Mouse (Mus musculus) small intestine, adult 2 months (tissue): ENCODE data around the gene Pappa. TPM values are rescaled to one million over a fixed set of nuclear protein-coding genes. Genes with fewer than 3 reads are reported as not detected.

ENCODE experiments used
- H3K27ac ChIP-seq: fragments of 200-500 bp; 2 replicates; pipeline ENCODE4 v1.5.1; 2012; ENCODE audit warnings: low read depth, low read length, control low read depth, inconsistent platforms; ENCODE audit not compliant: insufficient read depth
- H3K27me3 ChIP-seq: fragments of 200-500 bp; 2 replicates; pipeline ENCODE4 v1.6.1; 2012; ENCODE audit warnings: mild to moderate bottlenecking, moderate library complexity, low read length, inconsistent platforms; ENCODE audit not compliant: control insufficient read depth, insufficient read depth
- H3K36me3 ChIP-seq: fragments of 200-500 bp; 2 replicates; pipeline ENCODE4 v1.6.1; 2012; ENCODE audit warnings: mild to moderate bottlenecking, low read length, control low read depth, inconsistent platforms; ENCODE audit not compliant: control insufficient read depth, insufficient read depth
- H3K4me1 ChIP-seq: fragments of 200-500 bp; 2 replicates; pipeline ENCODE4 v1.6.1; 2012; ENCODE audit warnings: low read length, inconsistent platforms, mixed read lengths; ENCODE audit not compliant: control insufficient read depth, insufficient read depth, insufficient read length
- H3K4me3 ChIP-seq: fragments of 200-500 bp; 2 replicates; pipeline ENCODE4 v1.5.1; 2012; ENCODE audit warnings: low read depth, mild to moderate bottlenecking, control low read depth, inconsistent platforms, low read length, moderate library complexity
- CTCF ChIP-seq: fragments of 200-500 bp; IDR thresholded peaks from 2 replicates; pipeline ENCODE4 v1.5.1; 2012; ENCODE audit warnings: low read depth, mild to moderate bottlenecking, control low read depth, inconsistent platforms, low read length, moderate library complexity, mixed read lengths; ENCODE audit not compliant: insufficient replicate concordance, insufficient read length; ENCODE audit errors: extremely low read depth
- POLR2A ChIP-seq: fragments of 200-500 bp; IDR thresholded peaks from 2 replicates; pipeline ENCODE4 v1.6.1; 2012; ENCODE audit warnings: low read depth, mild to moderate bottlenecking, control low read depth, inconsistent platforms, low read length, moderate library complexity
- WGBS: fragments of 180-500 bp; shearing (Covaris S2); methylation state at CpG from one replicate; pipeline ENCODE4 v1.1.7; 2018; 5-methylcytosine and 5-hydroxymethylcytosine counted together
- polyA plus RNA-seq: library from polyadenylated mRNA; depleted of rRNA; stranded (reverse); fragments of >200 nt; gene quantifications from 2 replicates; pipeline ENCODE4 v1.2.3, GENCODE M21; 2012

Pappa gene
- polyA plus RNA-seq, 1 experiment, result 0.53 TPM

DNA sequence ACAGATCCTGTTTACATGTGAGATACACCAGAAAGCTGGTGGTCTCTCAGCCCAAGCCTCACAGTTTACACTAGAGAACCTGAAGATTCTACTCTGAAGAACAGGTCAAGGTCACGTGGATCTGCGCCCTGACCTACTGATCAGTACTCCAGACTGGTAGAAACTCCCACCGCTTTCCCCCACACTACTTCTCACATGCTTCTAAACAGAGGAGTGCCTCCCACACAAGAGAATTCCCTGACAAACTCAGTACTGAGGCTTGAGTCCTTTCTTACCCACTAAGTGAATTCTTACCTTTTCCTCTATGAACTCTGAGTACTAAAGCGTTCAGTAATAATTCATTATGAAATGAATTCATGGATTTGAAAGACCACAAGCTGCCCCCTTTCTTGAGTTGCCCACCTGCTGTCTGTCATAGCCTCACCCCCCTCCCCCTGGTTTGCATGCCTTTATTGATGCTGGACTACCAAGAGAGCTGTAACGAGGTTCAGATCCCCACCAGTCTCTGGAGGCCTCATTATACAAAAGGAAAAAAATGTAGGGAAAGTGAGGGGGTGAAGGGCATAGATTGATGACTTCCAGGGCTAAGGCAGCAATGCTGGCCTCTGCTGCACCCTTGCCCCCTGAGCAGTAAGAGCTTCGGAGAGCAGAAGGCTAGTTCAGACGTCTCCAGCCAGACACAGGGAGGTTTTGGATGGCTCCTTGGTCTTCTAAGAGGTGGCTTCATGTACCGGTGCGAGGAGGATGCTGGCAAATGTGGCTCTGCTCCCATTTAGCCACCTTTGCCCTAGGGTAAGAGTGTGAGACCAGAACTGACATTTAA, 204.7 kb downstream of the Pappa start:
- TF ChIP-seq POLR2A (no peak), CTCF (no peak)
- H3K27ac ChIP-seq, result no peak overlapping the region
- 74% methylated on average over 9 of the region's 9 CpGs for WGBS

DNA sequence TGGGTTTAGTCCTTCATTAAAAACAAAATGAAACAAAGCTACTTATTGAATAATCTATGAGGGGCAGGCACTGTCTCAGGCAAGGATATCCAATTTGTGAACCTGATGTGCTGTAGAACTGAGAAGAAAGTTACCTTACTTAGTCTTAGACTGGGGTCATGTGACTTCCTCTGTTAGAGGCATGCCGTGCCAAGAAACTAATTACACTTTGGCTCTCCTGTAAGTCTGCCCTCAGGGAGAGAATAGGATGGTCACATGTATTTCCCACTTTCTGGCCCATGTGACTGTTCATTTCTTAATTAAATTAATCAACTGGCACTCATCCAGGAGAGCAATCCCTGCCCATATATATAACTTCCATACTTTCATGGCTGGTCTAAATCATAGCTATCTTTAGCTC, 209.7 kb downstream of the Pappa start:
- WGBS, result 52% methylated on average over 1 of the region's 1 CpGs
- no peak overlapping the region for H3K27ac ChIP-seq

More for the DNA sequence above, 204.7 kb downstream of the Pappa start:
- H3K27me3 ChIP-seq, result no peaks in the 10 kb centered on the region
- no peak overlapping the region for H3K4me3 ChIP-seq
- H3K4me1 ChIP-seq, result no peaks in the 10 kb centered on the region
- no peaks in the 10 kb centered on the region for H3K36me3 ChIP-seq

GRCm38 (mm10) chr4:65341766-65342165, 217.8 kb downstream of the Pappa start:
- Histone ChIP-seq H3K4me3 (no peak overlapping the region), H3K36me3 (no peaks in the 10 kb centered on the region), H3K27ac (no peak overlapping the region), H3K4me1 (no peaks in the 10 kb centered on the region), H3K27me3 (no peaks in the 10 kb centered on the region)
- WGBS, result 71% methylated on average over 3 of the region's 3 CpGs
- TF ChIP-seq POLR2A (no peak), CTCF (no peak)

More for the DNA sequence above, 209.7 kb downstream of the Pappa start:
- Histone ChIP-seq H3K4me1 (no peaks in the 10 kb centered on the region), H3K36me3 (no peaks in the 10 kb centered on the region), H3K27me3 (no peaks in the 10 kb centered on the region), H3K4me3 (no peak overlapping the region)
- no peak for TF ChIP-seq CTCF
- no peak for TF ChIP-seq POLR2A

- H3K36me3 ChIP-seq, result no peaks in the 10 kb centered on the region
- no peak overlapping the region for H3K4me3 ChIP-seq
- TF ChIP-seq CTCF (no peak), POLR2A (no peak)
- no peaks in the 10 kb centered on the region for H3K27me3 ChIP-seq
- H3K4me1 ChIP-seq, result no peaks in the 10 kb centered on the region
- no peak overlapping the region for H3K27ac ChIP-seq
- WGBS, result 78% methylated on average over 7 of the region's 7 CpGs
Measured at GRCm38 (mm10) chr4:65350521-65350920, 226.5 kb downstream of the Pappa start.

- TF ChIP-seq POLR2A (no peak), CTCF (no peak)
- Histone ChIP-seq H3K4me1 (no peaks in the 10 kb centered on the region), H3K4me3 (no peak overlapping the region), H3K36me3 (no peaks in the 10 kb centered on the region), H3K27ac (no peak overlapping the region), H3K27me3 (no peaks in the 10 kb centered on the region)
- WGBS, result 57% methylated on average over 4 of the region's 4 CpGs
Measured at GRCm38 (mm10) chr4:65354580-65354979, 230.6 kb downstream of the Pappa start.

GRCm38 (mm10) chr4:65367135-65367534, 243.2 kb downstream of the Pappa start:
- Histone ChIP-seq H3K27ac (no peak overlapping the region), H3K27me3 (no peaks in the 10 kb centered on the region), H3K36me3 (no peaks in the 10 kb centered on the region), H3K4me1 (no peaks in the 10 kb centered on the region), H3K4me3 (no peak overlapping the region)
- TF ChIP-seq POLR2A, result no peak
- no peak for TF ChIP-seq CTCF

GRCm38 (mm10) chr4:65372731-65373130, 248.8 kb downstream of the Pappa start:
- no peaks in the 10 kb centered on the region for H3K36me3 ChIP-seq
- H3K4me1 ChIP-seq, result no peaks in the 10 kb centered on the region
- H3K27me3 ChIP-seq, result no peaks in the 10 kb centered on the region
- TF ChIP-seq POLR2A (no peak), CTCF (no peak)
- no peak overlapping the region for H3K27ac ChIP-seq
- WGBS, result 81% methylated on average over 3 of the region's 3 CpGs
- no peak overlapping the region for H3K4me3 ChIP-seq
